Mouse (Mus musculus): ENCODE measurements at regions not wholly inside any gene's neighbourhood (a gene's known extent, or its start where the extent isn't known, plus 50 kb on each side); places are given as distances from the start of the nearest gene placed in this dataset.

DNA sequence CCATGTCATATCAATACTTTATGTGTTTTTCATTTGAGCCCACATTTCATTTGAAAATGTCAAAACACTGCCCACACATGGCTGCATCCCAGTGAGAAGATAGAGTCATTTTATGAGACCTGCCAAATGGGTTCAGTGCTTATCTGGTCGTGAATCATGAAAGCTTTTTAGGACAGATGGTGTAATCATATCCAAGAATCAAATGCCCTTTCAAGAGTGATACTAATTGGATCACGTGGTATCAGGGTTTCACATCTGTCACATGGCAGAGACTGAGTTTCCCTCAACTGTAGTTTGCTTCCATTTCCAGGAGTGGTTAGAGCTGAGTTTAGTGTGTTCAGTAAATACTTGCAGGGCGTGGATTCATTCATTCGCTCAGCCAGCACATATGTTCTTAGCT, 87.2 kb upstream of the Agbl1 start:
- DNase-seq (ENCODE audit: low read depth, low spot score): no peak

DNA sequence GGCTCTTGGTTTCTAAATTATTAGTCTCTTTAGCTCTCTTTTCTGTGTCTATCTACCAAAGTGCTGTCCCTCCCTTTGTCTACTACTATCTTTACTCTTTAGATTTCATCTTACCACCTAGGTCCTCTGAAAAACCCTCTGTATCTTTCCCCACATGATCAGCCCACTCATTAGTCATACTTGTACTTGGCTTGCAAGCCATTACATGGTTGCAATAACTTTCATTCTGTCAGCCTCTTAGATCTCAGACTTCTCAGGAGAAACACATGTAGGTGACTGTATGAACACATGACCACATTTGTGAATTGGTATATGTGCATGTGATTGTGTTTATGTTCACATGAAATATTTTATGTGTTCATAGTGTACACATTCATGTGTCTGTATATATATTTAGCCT, 83.3 kb upstream of the Agbl1 start:
- DNase-seq (ENCODE audit: low read depth, low spot score): no peak

GRCm38 (mm10) chr7:76156869-76157268, 72.8 kb upstream of the Agbl1 start:
- no peak for DNase-seq (ENCODE audit: low read depth, low spot score)

GRCm38 (mm10) chr7:76164191-76164590, 65.5 kb upstream of the Agbl1 start:
- no peak for DNase-seq (ENCODE audit: low read depth, low spot score)

DNA sequence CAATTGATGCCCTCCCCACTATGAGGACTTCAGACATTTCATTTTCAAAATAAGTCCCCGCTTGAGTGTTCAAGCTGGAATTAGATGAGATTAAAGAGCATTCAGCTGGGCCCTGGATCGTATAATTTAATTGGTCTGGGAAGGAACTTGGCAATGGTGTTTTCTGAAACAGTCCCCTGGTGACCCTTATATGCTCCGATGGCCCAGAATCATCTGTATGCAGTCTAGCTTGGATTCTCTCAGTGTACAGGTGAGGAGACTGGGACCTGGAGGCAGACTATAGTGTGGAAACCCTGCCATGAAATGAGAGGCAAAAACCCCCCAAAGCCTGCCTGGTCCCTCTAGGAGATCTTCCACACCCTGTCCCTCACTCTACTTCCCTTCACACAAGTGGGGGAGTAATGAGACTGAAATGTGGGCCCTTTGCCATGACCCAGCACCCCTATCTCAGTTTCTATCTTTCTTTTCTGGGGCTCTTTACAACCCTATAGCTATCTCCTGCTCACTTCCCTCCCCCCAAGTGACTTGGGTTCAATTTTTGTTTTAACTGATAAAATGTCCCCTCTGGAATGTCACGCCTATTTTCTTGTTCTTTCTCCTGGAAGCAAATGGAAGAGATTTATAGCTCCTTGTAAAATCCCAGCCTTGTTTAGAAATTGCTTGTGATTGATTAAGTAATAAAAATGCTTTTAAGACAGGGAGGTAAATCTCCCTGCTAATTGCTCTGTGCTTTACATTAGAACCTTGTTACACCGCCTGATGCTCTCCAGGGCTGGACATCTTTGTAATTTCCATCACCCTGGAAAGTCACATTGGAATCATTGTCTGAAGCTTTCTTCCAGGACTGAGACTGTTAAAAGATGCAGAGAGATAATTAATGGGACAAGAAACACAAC, 64.7 kb upstream of the Agbl1 start:
- no peak for DNase-seq (ENCODE audit: low read depth, low spot score)

DNA sequence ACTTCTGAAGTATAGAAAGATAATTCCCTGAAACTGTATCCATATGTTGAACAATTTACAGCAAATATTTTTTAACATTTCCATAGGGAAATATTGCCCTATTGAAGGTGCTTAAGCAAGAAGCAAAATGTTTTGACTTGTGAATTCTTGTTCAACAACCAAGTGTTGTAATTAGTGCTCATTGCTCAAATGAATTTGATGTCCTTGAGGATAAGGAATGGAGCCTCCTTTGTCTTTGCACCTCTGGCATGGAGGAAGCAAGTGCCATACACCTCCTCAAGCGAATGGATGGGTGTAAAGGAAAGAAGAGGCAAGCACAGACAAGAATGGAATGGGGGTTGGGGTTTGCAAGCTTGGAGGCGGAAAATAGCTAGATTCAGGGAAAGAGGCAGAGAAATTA, 59.2 kb upstream of the Agbl1 start:
- DNase-seq (ENCODE audit: low read depth, low spot score): no peak

GRCm38 (mm10) chr7:76176235-76176634, 53.5 kb upstream of the Agbl1 start:
- no peak for DNase-seq (ENCODE audit: low read depth, low spot score)

DNA sequence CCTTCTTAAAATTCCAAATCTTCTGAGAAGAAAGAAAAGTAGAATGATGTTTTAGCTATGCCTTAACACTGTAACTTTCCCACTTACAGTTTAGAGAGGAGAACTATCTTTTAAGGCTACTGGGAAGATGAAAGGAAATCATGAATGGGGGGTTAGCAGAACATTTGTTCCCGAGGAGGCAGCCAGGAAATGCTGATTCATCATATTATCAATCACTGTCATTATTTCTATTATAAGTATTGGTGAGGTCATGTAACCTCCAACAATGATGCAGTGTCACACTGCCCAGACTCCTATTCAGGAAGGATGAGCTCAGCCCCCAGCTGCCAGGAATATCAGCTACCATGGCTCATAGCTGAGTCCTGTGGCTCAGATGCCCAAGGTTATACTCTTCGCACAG, 52.3 kb upstream of the Agbl1 start:
- no peak for DNase-seq (ENCODE audit: low read depth, low spot score)

Data from skeletal muscle tissue, adult 2 months (tissue).